Mouse (Mus musculus) megakaryocyte, embryonic 14.5 days (primary cell): Measurements from ENCODE around the gene Epha1.

ENCODE experiments used
- FLI1 ChIP-seq: IDR thresholded peaks from 2 replicates; pipeline ENCODE4 v1.6.1; 2012; ENCODE audit warnings: low read length, inconsistent platforms, mixed read lengths
- GATA1 ChIP-seq: IDR thresholded peaks from 3 replicates; pipeline ENCODE4 v1.6.1; 2012; ENCODE audit warnings: mixed read lengths, low read length, inconsistent platforms, borderline replicate concordance

- no peak for TF ChIP-seq GATA1
- no peak for TF ChIP-seq FLI1
Observed at GRCm38 (mm10) chr6:42361041-42361895, 11.8 kb downstream of the Epha1 start.
